Mouse (Mus musculus): Measurements from ENCODE around the gene Mfsd6l.

DNA sequence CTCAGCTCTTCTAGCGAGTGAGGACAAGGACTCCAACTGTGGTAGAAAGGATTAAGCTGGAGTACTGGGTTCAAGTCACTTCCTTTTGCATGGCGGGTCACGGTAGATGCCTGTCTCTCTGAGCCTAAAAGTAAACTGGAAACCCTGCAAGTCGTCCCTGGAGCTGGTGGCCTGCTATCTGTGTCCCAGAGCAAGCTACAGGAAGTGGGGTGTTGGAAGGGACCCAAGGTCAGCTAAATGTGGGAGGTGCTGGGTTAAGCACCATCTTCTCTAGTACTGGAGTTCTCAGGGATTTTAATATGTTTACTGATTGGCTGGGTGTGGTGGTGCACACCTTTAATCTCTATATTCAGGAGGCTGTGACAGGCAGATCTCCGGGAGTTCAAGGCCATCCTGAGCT lies 23.2 kb upstream of the Mfsd6l start:
- TF ChIP-seq POLR2AphosphoS5 (IDR thresholded peaks at IDR 0.05; ENCODE audit: insufficient replicate concordance, low read depth, low read length) = no peak
- no peak for TF ChIP-seq CTCF (IDR thresholded peaks at IDR 0.05; ENCODE audit: low read depth, low read length)

Measured in G1E (cell line).